Mouse (Mus musculus): ENCODE data around the gene Olfr965. TPM values are rescaled to one million over a fixed set of nuclear protein-coding genes. Genes with fewer than 3 reads are reported as not detected.

Gene Olfr965
- total and polyA plus RNA-seq, 3 experiments: not detected

DNA sequence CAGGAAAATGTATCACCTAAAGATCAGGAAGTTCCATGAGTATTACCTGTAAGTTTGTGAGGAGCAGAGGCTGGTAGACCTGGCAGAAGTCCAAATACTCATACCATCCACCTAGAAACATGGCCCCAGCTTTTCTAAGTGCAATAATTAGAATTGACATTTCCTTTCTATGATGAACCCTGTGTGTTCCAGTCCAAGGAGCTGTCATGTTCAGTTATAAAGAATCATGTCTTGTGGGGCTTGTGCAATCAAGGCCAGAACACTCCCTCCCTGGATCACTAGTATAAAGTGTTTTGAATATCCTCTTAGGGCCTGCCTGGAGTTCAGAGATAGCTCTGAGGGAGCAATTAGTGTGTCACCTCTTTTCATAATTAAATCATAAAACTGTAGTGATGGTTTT is 4.1 kb upstream of the Olfr965 start, which contains the start of gene Olfr149:
Olfr149 (minus strand) TSS at position 101 of the 400 bp plus-strand sequence.
- TF ChIP-seq POLR2AphosphoS5 (IDR thresholded peaks at IDR 0.05; ENCODE audit: insufficient replicate concordance, low read depth, low read length): no peak
- TF ChIP-seq GATA2 (IDR thresholded peaks at IDR 0.05; ENCODE audit: borderline replicate concordance, low read depth, low read length): no peak
- TF ChIP-seq TAL1 (conservative IDR thresholded peaks at IDR 0.05; ENCODE audit: low read depth, low read length): no peak
- TF ChIP-seq CTCF (IDR thresholded peaks at IDR 0.05; ENCODE audit: low read depth, low read length): no peak
- no peak for TF ChIP-seq GATA1 (IDR thresholded peaks at IDR 0.05; ENCODE audit: borderline replicate concordance, low read length)
- H3K9me3 ChIP-seq (replicated peaks): no peaks in the 10 kb centered on the region

DNA sequence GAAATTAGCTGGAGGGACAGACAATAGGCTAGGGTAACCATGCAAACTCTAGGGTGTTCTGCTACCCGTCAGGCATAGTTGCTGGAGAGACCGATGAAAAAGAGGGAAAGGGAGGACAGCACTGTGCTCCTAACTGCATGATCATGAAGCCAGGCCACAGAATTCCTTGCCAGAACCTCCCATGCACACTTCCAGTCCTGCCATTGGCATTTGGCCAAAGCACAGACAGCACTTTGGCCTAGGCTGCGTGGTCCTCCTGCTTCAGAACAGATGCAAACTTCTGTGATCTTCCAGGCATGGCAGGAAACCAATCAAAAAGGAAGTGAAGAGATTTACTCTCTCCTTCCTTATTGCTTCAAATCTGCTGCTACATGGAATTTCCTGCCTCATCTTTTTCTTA is 2.2 kb upstream of the Olfr965 start:
- Histone ChIP-seq H3K36me3 (replicated peaks) (no peaks in the 10 kb centered on the region), H3K27me3 (ENCODE audit: insufficient read depth, low read length) (no peaks in the 10 kb centered on the region), H3K9me3 (replicated peaks) (no peaks in the 10 kb centered on the region), H3K4me3 (ENCODE audit: low read depth, low read length) (no peak overlapping the region), H3K4me1 (ENCODE audit: insufficient read depth, low read depth, low read length) (no peaks in the 10 kb centered on the region)
- no peak for DNase-seq (ENCODE audit: low spot score)
- ATAC-seq (ENCODE audit: extremely low read depth, insufficient number of reproducible peaks, low FRiP score, poor library complexity, severe bottlenecking): no peak
- no peak for TF ChIP-seq TAL1 (conservative IDR thresholded peaks at IDR 0.05; ENCODE audit: low read depth, low read length)
- TF ChIP-seq POLR2AphosphoS5 (IDR thresholded peaks at IDR 0.05; ENCODE audit: insufficient replicate concordance, low read depth, low read length): no peak
- TF ChIP-seq GATA2 (IDR thresholded peaks at IDR 0.05; ENCODE audit: borderline replicate concordance, low read depth, low read length): no peak
- no peak for TF ChIP-seq CTCF (IDR thresholded peaks at IDR 0.05; ENCODE audit: low read depth, low read length)
- no peak for TF ChIP-seq GATA1 (IDR thresholded peaks at IDR 0.05; ENCODE audit: borderline replicate concordance, low read length)

More for the DNA sequence above, 4.1 kb upstream of the Olfr965 start, which contains the start of gene Olfr149:
- H3K27me3 ChIP-seq (ENCODE audit: insufficient read depth, low read length): no peaks in the 10 kb centered on the region
- H3K4me3 ChIP-seq (ENCODE audit: low read depth, low read length): no peak within 1 kb of the TSS
- ATAC-seq (ENCODE audit: extremely low read depth, insufficient number of reproducible peaks, low FRiP score, poor library complexity, severe bottlenecking) (no peak), DNase-seq (ENCODE audit: low spot score) (no peak)
- no peaks in the 10 kb centered on the region for H3K4me1 ChIP-seq (ENCODE audit: insufficient read depth, low read depth, low read length)
- no peaks in the 10 kb centered on the region for H3K36me3 ChIP-seq (replicated peaks)

DNA sequence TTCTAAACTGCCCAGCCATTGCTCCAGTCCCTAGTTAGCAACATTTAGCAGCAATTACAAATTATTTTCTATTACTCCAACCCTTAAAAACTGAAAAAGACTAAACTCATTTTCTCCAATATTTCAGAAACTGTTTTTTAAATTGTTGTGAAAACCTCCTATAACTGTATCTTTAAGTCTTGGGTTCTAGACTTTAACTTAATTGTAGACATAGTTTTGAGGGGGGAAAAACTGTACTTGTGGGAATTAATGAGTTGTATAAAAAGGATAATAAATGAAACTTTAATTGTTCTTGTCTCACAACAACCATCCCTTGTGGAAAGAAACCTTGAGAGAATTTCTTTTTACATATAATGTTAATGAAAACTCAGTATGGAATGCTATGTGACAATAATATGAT is 19.5 kb downstream of the Olfr965 start, which contains the start of gene Olfr150:
Olfr150 (plus strand) TSS at position 301 of the 400 bp plus-strand sequence.
- H3K27me3 ChIP-seq (ENCODE audit: insufficient read depth, low read length): no peaks in the 10 kb centered on the region
- no peak for TF ChIP-seq GATA1 (IDR thresholded peaks at IDR 0.05; ENCODE audit: borderline replicate concordance, low read length)
- TF ChIP-seq POLR2AphosphoS5 (IDR thresholded peaks at IDR 0.05; ENCODE audit: insufficient replicate concordance, low read depth, low read length): no peak
- TF ChIP-seq TAL1 (conservative IDR thresholded peaks at IDR 0.05; ENCODE audit: low read depth, low read length): no peak
- TF ChIP-seq GATA2 (IDR thresholded peaks at IDR 0.05; ENCODE audit: borderline replicate concordance, low read depth, low read length): no peak

DNA sequence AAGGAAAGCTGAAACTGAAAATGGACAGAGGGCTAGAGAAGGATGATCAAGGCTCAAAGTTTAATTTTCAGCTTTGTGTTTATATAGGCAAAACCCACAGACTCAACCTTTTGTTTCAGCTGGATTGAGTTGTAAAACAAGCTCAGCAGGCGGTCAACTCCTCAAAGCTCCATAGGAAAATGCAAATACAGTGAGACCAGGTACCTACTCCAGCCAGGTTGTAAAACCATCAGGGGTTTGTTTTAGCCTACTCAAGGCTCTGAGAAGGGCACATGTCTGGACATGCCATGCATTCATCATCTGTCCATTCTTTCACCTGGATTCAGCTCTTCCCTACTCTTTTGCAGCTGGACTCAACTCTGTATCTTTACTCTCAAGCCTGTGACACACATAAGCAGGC is 29.6 kb downstream of the Olfr965 start:
- no peak for DNase-seq (ENCODE audit: low spot score)
- no peak for ATAC-seq (ENCODE audit: extremely low read depth, insufficient number of reproducible peaks, low FRiP score, poor library complexity, severe bottlenecking)
- H3K36me3 ChIP-seq (replicated peaks): no peaks in the 10 kb centered on the region
- peaks cover 2% of the 10 kb centered on the region; the same call in 1 of the 2 replicates for H3K9me3 ChIP-seq (replicated peaks)
- H3K4me1 ChIP-seq (ENCODE audit: insufficient read depth, low read depth, low read length): no peaks in the 10 kb centered on the region
- TF ChIP-seq GATA1 (IDR thresholded peaks at IDR 0.05; ENCODE audit: borderline replicate concordance, low read length) (no peak), GATA2 (IDR thresholded peaks at IDR 0.05; ENCODE audit: borderline replicate concordance, low read depth, low read length) (no peak), CTCF (IDR thresholded peaks at IDR 0.05; ENCODE audit: low read depth, low read length) (no peak), POLR2AphosphoS5 (IDR thresholded peaks at IDR 0.05; ENCODE audit: insufficient replicate concordance, low read depth, low read length) (no peak), TAL1 (conservative IDR thresholded peaks at IDR 0.05; ENCODE audit: low read depth, low read length) (no peak)
- no peak overlapping the region for H3K4me3 ChIP-seq (ENCODE audit: low read depth, low read length)
- no peaks in the 10 kb centered on the region for H3K27me3 ChIP-seq (ENCODE audit: insufficient read depth, low read length)

More for the DNA sequence above, 19.5 kb downstream of the Olfr965 start, which contains the start of gene Olfr150:
- DNase-seq (ENCODE audit: low spot score): no peak
- Histone ChIP-seq H3K36me3 (replicated peaks) (no peaks in the 10 kb centered on the region), H3K4me1 (ENCODE audit: insufficient read depth, low read depth, low read length) (no peaks in the 10 kb centered on the region), H3K4me3 (ENCODE audit: low read depth, low read length) (no peak within 1 kb of the TSS), H3K9me3 (replicated peaks) (no peaks in the 10 kb centered on the region)
- no peak for ATAC-seq (ENCODE audit: extremely low read depth, insufficient number of reproducible peaks, low FRiP score, poor library complexity, severe bottlenecking)

DNA sequence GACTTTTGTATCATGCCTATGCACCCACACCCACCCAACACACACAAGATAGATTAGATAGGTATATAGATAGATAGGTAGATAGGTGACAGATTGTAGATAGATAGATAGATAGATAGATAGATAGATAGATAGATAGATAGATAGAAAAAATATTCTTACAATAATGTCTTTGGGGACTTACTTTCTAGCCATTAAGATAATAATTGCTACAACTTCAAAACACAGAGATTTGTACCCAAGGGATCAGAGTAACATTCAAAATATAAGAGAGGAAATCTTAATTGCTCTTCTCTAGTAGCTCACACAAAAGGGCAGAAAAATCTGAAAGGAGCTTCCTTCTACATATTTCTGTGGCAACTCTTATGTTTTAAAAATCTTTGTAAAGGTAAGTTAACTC is 34.8 kb downstream of the Olfr965 start, which contains the start of gene Olfr967:
Olfr967 (plus strand) TSS at position 301 of the 400 bp plus-strand sequence.
- peaks cover 2% of the 10 kb centered on the region; the same call in 1 of the 2 replicates for H3K9me3 ChIP-seq (replicated peaks)
- no peak within 1 kb of the TSS for H3K4me3 ChIP-seq (ENCODE audit: low read depth, low read length)
- H3K4me1 ChIP-seq (ENCODE audit: insufficient read depth, low read depth, low read length): no peaks in the 10 kb centered on the region
- no peaks in the 10 kb centered on the region for H3K27me3 ChIP-seq (ENCODE audit: insufficient read depth, low read length)
- TF ChIP-seq TAL1 (conservative IDR thresholded peaks at IDR 0.05; ENCODE audit: low read depth, low read length) (no peak), CTCF (IDR thresholded peaks at IDR 0.05; ENCODE audit: low read depth, low read length) (no peak), GATA1 (IDR thresholded peaks at IDR 0.05; ENCODE audit: borderline replicate concordance, low read length) (no peak), GATA2 (IDR thresholded peaks at IDR 0.05; ENCODE audit: borderline replicate concordance, low read depth, low read length) (no peak), POLR2AphosphoS5 (IDR thresholded peaks at IDR 0.05; ENCODE audit: insufficient replicate concordance, low read depth, low read length) (no peak)
- no peaks in the 10 kb centered on the region for H3K36me3 ChIP-seq (replicated peaks)
- DNase-seq (ENCODE audit: low spot score) (no peak), ATAC-seq (ENCODE audit: extremely low read depth, insufficient number of reproducible peaks, low FRiP score, poor library complexity, severe bottlenecking) (no peak)

DNA sequence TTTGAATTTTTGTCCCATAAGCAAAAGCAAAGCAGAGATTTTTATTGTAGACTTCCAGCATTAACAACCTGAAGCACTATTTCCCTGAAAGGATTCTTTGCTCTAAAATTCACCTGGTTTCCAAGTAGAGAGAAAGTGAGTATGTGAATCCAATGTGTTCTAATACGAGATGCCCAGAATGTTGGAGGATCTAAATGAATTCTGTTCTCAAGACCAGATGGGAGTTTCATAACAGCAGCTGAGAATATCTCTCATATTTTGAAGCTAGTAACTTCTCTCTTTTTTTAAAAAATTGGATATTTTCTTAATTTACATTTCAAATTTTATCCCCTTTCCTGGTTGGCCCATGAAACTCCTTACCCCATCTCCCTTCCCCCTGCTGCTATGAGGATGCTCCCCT is 35.3 kb downstream of the Olfr965 start:
- Histone ChIP-seq H3K9me3 (replicated peaks) (peaks cover 2% of the 10 kb centered on the region; the same call in 1 of the 2 replicates), H3K4me1 (ENCODE audit: insufficient read depth, low read depth, low read length) (no peaks in the 10 kb centered on the region), H3K27me3 (ENCODE audit: insufficient read depth, low read length) (no peaks in the 10 kb centered on the region), H3K36me3 (replicated peaks) (no peaks in the 10 kb centered on the region), H3K4me3 (ENCODE audit: low read depth, low read length) (no peak overlapping the region)
- DNase-seq (ENCODE audit: low spot score) (no peak), ATAC-seq (ENCODE audit: extremely low read depth, insufficient number of reproducible peaks, low FRiP score, poor library complexity, severe bottlenecking) (no peak)
- TF ChIP-seq GATA1 (IDR thresholded peaks at IDR 0.05; ENCODE audit: borderline replicate concordance, low read length) (no peak), CTCF (IDR thresholded peaks at IDR 0.05; ENCODE audit: low read depth, low read length) (no peak), POLR2AphosphoS5 (IDR thresholded peaks at IDR 0.05; ENCODE audit: insufficient replicate concordance, low read depth, low read length) (no peak), GATA2 (IDR thresholded peaks at IDR 0.05; ENCODE audit: borderline replicate concordance, low read depth, low read length) (no peak), TAL1 (conservative IDR thresholded peaks at IDR 0.05; ENCODE audit: low read depth, low read length) (no peak)

Other genes starting within 250 kb of the Olfr965 start
Only the 20 nearest of the 22 such genes appear.
- not detected in 2 replicates for gene Olfr955, start 239.4 kb upstream of the Olfr965 start, total RNA-seq (2014; fragmentation: Nextera tagmentation)
- gene Olfr955, start 239.4 kb upstream of the Olfr965 start, total RNA-seq (2017): 0.17 TPM in 1 of 2 replicates, not detected in the other
- gene Olfr955, start 239.4 kb upstream of the Olfr965 start, polyA plus RNA-seq (2012): not detected in 2 replicates
- not detected in 2 replicates for gene Olfr44, start 217.4 kb upstream of the Olfr965 start, total RNA-seq (2014; fragmentation: Nextera tagmentation)
- gene Olfr44, start 217.4 kb upstream of the Olfr965 start, total RNA-seq (2017): 0.05 TPM in 1 of 2 replicates, not detected in the other
- gene Olfr44, start 217.4 kb upstream of the Olfr965 start, polyA plus RNA-seq (2012): not detected in 2 replicates
- not detected in 2 replicates for gene Olfr957, start 195.5 kb upstream of the Olfr965 start, total RNA-seq (2014; fragmentation: Nextera tagmentation)
- gene Olfr957, start 195.5 kb upstream of the Olfr965 start, total RNA-seq (2017): 0.22 TPM in 1 of 2 replicates, not detected in the other
- gene Olfr957, start 195.5 kb upstream of the Olfr965 start, polyA plus RNA-seq (2012): not detected in 2 replicates
- not detected in 2 replicates for gene Olfr958, start 157.3 kb upstream of the Olfr965 start, total RNA-seq (2014; fragmentation: Nextera tagmentation)
- 0.06 and 0.11 TPM in 2 replicates for gene Olfr958, start 157.3 kb upstream of the Olfr965 start, total RNA-seq (2017)
- gene Olfr958, start 157.3 kb upstream of the Olfr965 start, polyA plus RNA-seq (2012): not detected in 2 replicates
- gene Olfr959, start 135.8 kb upstream of the Olfr965 start, total RNA-seq (2014; fragmentation: Nextera tagmentation): not detected in 2 replicates
- 0.05 and 0.23 TPM in 2 replicates for gene Olfr959, start 135.8 kb upstream of the Olfr965 start, total RNA-seq (2017)
- not detected in 2 replicates for gene Olfr959, start 135.8 kb upstream of the Olfr965 start, polyA plus RNA-seq (2012)
- gene AW551984, start 107.0 kb upstream of the Olfr965 start, total RNA-seq (2014; fragmentation: Nextera tagmentation): not detected in 2 replicates
- gene AW551984, start 107.0 kb upstream of the Olfr965 start, total RNA-seq (2017): 0.27 TPM in 1 of 2 replicates, not detected in the other
- not detected in 2 replicates for gene AW551984, start 107.0 kb upstream of the Olfr965 start, polyA plus RNA-seq (2012)
- gene Olfr148, start 100.7 kb upstream of the Olfr965 start, total RNA-seq (2014; fragmentation: Nextera tagmentation): not detected in 2 replicates
- gene Olfr148, start 100.7 kb upstream of the Olfr965 start, total RNA-seq (2017): 0.12 TPM in 1 of 2 replicates, not detected in the other
- not detected in 2 replicates for gene Olfr148, start 100.7 kb upstream of the Olfr965 start, polyA plus RNA-seq (2012)
- not detected in 2 replicates for gene Olfr960, start 90.0 kb upstream of the Olfr965 start, total RNA-seq (2014; fragmentation: Nextera tagmentation)
- gene Olfr960, start 90.0 kb upstream of the Olfr965 start, total RNA-seq (2017): 0.49 TPM in 1 of 2 replicates, not detected in the other
- gene Olfr960, start 90.0 kb upstream of the Olfr965 start, polyA plus RNA-seq (2012): not detected in 2 replicates
- gene Olfr961, start 66.3 kb upstream of the Olfr965 start, total RNA-seq (2014; fragmentation: Nextera tagmentation): not detected in 2 replicates
- gene Olfr961, start 66.3 kb upstream of the Olfr965 start, total RNA-seq (2017): 0.11 and 0.12 TPM in 2 replicates
- gene Olfr961, start 66.3 kb upstream of the Olfr965 start, polyA plus RNA-seq (2012): not detected in 2 replicates
- gene Olfr963, start 44.1 kb upstream of the Olfr965 start, total RNA-seq (2014; fragmentation: Nextera tagmentation): not detected in 2 replicates
- gene Olfr963, start 44.1 kb upstream of the Olfr965 start, total RNA-seq (2017): 0.06 TPM in 1 of 2 replicates, not detected in the other
- not detected in 2 replicates for gene Olfr963, start 44.1 kb upstream of the Olfr965 start, polyA plus RNA-seq (2012)
- gene Olfr149, start 4.2 kb upstream of the Olfr965 start, total RNA-seq (2014; fragmentation: Nextera tagmentation): not detected in 2 replicates
- gene Olfr149, start 4.2 kb upstream of the Olfr965 start, total RNA-seq (2017): 0.17 TPM in 1 of 2 replicates, not detected in the other
- gene Olfr149, start 4.2 kb upstream of the Olfr965 start, polyA plus RNA-seq (2012): not detected in 2 replicates
- not detected in 2 replicates for gene Olfr150, start 19.6 kb downstream of the Olfr965 start, total RNA-seq (2014; fragmentation: Nextera tagmentation)
- 0.11 TPM in 1 of 2 replicates, not detected in the other for gene Olfr150, start 19.6 kb downstream of the Olfr965 start, total RNA-seq (2017)
- gene Olfr150, start 19.6 kb downstream of the Olfr965 start, polyA plus RNA-seq (2012): not detected in 2 replicates
- not detected in 2 replicates for gene Olfr967, start 34.9 kb downstream of the Olfr965 start, total RNA-seq (2014; fragmentation: Nextera tagmentation)
- 0.16 TPM in 1 of 2 replicates, not detected in the other for gene Olfr967, start 34.9 kb downstream of the Olfr965 start, total RNA-seq (2017)
- not detected in 2 replicates for gene Olfr967, start 34.9 kb downstream of the Olfr965 start, polyA plus RNA-seq (2012)
- not detected in 2 replicates for gene Olfr968, start 71.9 kb downstream of the Olfr965 start, total RNA-seq (2014; fragmentation: Nextera tagmentation)
- gene Olfr968, start 71.9 kb downstream of the Olfr965 start, total RNA-seq (2017): 0.06 and 0.11 TPM in 2 replicates
- gene Olfr968, start 71.9 kb downstream of the Olfr965 start, polyA plus RNA-seq (2012): not detected in 2 replicates
- gene Olfr969, start 79.6 kb downstream of the Olfr965 start, total RNA-seq (2014; fragmentation: Nextera tagmentation): not detected in 2 replicates
- not detected in 2 replicates for gene Olfr969, start 79.6 kb downstream of the Olfr965 start, total RNA-seq (2017)
- not detected in 2 replicates for gene Olfr969, start 79.6 kb downstream of the Olfr965 start, polyA plus RNA-seq (2012)
- not detected in 2 replicates for gene Olfr970, start 97.5 kb downstream of the Olfr965 start, total RNA-seq (2014; fragmentation: Nextera tagmentation)
- gene Olfr970, start 97.5 kb downstream of the Olfr965 start, total RNA-seq (2017): 0.33 TPM in 1 of 2 replicates, not detected in the other
- not detected in 2 replicates for gene Olfr970, start 97.5 kb downstream of the Olfr965 start, polyA plus RNA-seq (2012)
- gene Olfr971, start 125.5 kb downstream of the Olfr965 start, total RNA-seq (2014; fragmentation: Nextera tagmentation): not detected in 2 replicates
- gene Olfr971, start 125.5 kb downstream of the Olfr965 start, total RNA-seq (2017): not detected in 2 replicates
- not detected in 2 replicates for gene Olfr971, start 125.5 kb downstream of the Olfr965 start, polyA plus RNA-seq (2012)
- not detected in 2 replicates for gene Olfr972, start 155.1 kb downstream of the Olfr965 start, total RNA-seq (2014; fragmentation: Nextera tagmentation)
- 0.44 TPM in 1 of 2 replicates, not detected in the other for gene Olfr972, start 155.1 kb downstream of the Olfr965 start, total RNA-seq (2017)
- not detected in 2 replicates for gene Olfr972, start 155.1 kb downstream of the Olfr965 start, polyA plus RNA-seq (2012)
- not detected in 2 replicates for gene Olfr229, start 196.0 kb downstream of the Olfr965 start, total RNA-seq (2014; fragmentation: Nextera tagmentation)
- gene Olfr229, start 196.0 kb downstream of the Olfr965 start, total RNA-seq (2017): 0.16 TPM in 1 of 2 replicates, not detected in the other
- gene Olfr229, start 196.0 kb downstream of the Olfr965 start, polyA plus RNA-seq (2012): not detected in 2 replicates
- not detected in 2 replicates for gene Olfr974, start 226.1 kb downstream of the Olfr965 start, total RNA-seq (2014; fragmentation: Nextera tagmentation)
- not detected in 2 replicates for gene Olfr974, start 226.1 kb downstream of the Olfr965 start, total RNA-seq (2017)
- not detected in 2 replicates for gene Olfr974, start 226.1 kb downstream of the Olfr965 start, polyA plus RNA-seq (2012)

Data from G1E (cell line).